Mouse (Mus musculus): ENCODE measurements around the gene AU040320.

Gene AU040320

GRCm38 (mm10) chr4:126750046-126750683, 3.2 kb upstream of the AU040320 start:
- peak; percentile 59 for DNase-seq (ENCODE audit: low spot score)

- no peak for DNase-seq (ENCODE audit: low spot score)
Measured at GRCm38 (mm10) chr4:126750863-126751555, 2.3 kb upstream of the AU040320 start.

DNA sequence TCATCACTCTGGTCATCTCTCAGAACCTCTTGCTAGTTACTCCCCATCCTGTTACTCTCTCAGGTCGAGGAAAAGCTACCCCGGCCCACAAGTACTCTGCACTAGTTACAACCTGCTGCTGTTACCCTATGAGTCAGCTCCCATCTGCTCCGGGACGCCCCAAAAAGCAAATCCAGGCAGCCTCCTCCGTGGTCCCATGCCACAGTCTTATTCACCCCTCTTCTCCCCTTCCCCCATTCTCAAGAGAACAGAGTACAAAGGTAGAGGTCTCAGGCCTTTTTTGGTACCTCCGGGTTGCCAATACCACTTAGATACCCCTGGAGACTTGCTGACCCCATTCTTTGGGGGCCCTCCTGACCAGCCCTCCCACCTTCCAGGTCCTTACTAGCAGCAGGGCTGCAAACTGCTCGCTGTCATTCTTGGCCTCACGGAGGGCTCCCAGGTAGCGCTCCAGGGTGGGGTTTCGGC, 1.8 kb upstream of the AU040320 start:
- no peak for DNase-seq (ENCODE audit: low spot score)

DNA sequence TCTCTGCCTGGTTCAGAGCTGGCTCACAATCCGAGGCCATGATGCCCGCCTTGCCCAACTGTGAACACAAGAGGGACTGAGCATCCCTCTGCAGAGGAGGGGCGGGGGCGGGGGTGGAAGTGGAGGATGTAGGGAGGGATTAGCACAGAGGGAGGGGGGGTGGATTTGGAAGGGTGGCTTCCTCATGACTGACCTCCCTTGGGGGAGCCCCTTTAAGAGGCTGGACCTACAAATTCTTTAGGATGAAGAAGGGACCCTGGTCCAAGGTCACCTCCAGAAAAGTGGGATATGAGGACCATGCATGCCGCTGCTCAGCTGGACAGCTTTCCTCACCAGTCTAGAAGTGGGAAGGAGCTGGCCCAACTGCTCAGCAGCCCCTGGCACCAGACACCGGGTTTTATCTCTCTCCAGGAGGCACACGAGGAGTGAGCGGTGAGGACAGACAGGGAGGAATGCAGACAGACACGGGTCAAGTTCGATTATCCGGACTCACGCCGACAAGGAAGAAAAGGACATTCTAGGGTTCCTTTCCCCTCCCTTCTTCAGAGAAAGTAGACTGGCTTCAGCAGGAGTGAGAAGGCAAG, 1.2 kb upstream of the AU040320 start:
- DNase-seq (ENCODE audit: low spot score): no peak

- DNase-seq (ENCODE audit: low spot score): no peak
Measured at GRCm38 (mm10) chr4:126752608-126753141, 669 bp upstream of the AU040320 start.

DNA sequence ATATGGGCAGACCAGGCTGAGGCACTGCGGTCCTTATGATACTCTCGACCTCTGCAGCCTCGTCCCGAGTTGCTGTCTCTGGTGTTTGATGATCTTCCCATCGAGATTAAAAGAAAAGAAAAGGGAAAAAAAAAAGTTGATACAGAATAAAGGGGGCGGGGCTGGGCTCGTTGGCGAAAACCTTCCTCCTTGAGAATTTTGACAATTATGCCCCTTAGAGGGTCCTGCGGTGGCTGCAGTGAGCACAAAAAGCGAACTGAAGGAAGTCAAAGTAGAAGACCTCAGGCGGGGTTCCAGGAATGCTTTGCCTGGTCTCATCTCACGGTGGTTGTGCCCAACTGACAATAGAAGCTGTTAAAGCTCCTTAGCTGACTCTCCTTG, 877 bp downstream of the AU040320 start:
- no peak for DNase-seq (ENCODE audit: low spot score)

GRCm38 (mm10) chr4:126754736-126755374, 1.5 kb downstream of the AU040320 start:
- no peak for DNase-seq (ENCODE audit: low spot score)

DNA sequence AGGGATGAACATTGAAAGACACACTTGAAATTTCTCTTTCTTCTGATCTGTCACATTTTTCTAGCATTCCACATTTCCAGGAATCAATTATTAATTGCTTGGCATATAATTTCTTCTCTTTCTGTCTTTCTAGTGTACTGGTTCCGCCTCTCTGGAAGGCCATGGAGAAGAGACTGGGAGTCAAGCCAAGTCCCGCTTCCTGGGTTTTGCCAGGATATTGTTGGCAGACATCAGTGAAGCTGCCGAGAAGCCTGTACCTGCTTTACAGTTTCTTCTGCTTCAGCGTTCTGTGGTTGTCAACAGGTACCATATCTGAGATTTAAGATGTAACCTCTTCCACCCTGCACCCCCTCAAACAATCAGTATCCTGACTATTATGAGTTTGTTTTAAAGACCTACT, 3.4 kb downstream of the AU040320 start:
- DNase-seq (ENCODE audit: low spot score): no peak

- no peak for DNase-seq (ENCODE audit: low spot score)
Measured at GRCm38 (mm10) chr4:126758299-126758698, 5.0 kb downstream of the AU040320 start.

DNA sequence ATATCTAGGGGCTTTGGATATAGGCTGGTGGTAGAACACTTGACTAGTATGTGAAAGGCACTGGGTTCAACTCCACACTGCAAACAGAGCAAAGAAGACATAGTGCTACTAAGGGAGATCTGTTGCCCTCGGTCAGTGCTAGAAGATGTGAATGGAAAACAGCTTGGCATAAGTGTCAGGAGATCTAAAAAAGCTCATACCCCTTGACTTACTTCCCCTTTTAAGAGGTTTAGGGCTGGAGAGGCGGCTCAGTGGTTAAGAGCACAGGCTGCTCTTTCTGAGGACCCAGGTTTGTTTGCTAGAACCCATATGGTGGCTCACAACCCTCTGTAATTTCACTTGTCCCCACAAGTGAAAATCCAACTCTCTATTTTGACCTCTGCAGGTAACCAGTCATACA, 6.1 kb downstream of the AU040320 start:
- no peak for DNase-seq (ENCODE audit: low spot score)

DNA sequence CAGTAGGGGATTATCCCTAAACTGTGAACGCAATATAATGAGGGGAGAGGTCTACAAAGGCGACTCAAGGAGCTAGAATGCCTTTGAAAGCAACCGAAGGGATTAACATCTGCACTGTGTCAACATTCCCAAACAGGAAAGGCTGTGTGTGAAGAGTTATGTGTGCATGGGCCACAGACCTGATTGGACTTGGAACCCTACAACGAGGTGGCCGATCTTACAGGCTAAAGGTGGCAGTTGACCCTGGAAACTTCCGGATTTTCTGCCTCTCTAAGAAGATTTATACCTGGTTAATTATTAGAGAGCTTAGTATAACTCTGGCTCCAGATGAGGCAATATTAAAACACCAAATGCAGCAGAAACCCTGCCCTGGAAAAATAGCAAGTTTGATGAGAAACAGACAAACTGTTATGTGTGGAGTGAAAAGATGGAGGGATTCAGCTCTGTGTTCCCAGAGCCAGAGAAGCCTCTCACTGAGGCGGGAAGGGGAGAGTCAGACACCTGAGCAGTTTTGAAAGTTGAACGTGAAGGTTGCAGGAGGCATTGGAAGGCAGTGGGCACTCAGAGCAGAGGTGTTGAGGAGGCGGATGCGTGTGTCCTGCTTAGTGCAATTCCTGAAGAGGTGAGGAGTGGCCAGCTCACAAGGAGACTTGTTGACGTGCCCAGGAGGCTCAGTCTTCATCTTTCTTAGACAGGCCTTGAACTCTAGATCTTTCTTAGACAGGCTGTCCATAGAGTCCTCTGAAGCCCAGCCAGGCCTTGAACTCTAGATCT, 9.4 kb downstream of the AU040320 start:
- DNase-seq (ENCODE audit: low spot score): no peak

GRCm38 (mm10) chr4:126763483-126763882, 10.1 kb downstream of the AU040320 start:
- no peak for DNase-seq (ENCODE audit: low spot score)

- DNase-seq (ENCODE audit: low spot score): no peak
Measured at GRCm38 (mm10) chr4:126769800-126770563, 16.6 kb downstream of the AU040320 start.

GRCm38 (mm10) chr4:126770831-126771230, 17.5 kb downstream of the AU040320 start:
- DNase-seq (ENCODE audit: low spot score): no peak

DNA sequence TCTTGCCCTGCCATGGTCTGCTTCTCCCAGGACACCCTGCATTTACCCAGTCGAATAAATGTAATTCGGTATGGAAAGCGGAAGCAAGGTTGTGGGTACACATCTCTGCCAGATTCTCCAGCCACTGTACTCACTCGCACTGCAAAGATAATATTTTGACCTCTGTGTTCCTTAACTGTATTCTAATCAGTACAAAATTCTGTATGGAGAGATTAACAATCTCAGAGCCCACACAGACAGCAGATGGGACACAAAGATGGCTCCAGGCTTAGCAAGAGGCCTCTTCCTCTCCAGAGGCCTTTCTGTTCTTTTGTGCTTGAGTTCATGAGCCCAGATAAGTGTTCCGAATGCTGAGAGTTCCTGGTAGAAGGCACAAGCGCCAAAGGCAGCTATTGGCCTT, 20.5 kb downstream of the AU040320 start:
- DNase-seq (ENCODE audit: low spot score): no peak

DNA sequence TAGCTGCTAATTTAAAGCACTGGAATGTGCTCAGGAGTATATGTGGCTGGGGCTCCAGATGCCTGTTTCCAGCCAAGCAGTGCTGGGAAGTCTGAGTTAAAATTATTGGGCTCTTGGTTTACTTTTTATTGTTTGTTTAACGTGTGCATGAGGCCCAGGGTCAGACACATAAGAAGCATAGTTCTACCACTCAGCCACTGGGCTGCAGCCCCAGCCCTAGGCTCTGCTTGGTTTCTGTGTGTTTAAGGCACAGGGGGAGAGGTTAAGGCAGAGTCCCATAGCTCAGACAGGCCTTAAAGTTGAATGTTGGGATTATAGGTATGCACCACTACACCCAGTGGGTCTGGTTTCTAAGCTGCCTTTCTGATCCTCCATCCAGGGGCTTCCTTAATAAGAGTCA, 21.8 kb downstream of the AU040320 start:
- no peak for DNase-seq (ENCODE audit: low spot score)

DNA sequence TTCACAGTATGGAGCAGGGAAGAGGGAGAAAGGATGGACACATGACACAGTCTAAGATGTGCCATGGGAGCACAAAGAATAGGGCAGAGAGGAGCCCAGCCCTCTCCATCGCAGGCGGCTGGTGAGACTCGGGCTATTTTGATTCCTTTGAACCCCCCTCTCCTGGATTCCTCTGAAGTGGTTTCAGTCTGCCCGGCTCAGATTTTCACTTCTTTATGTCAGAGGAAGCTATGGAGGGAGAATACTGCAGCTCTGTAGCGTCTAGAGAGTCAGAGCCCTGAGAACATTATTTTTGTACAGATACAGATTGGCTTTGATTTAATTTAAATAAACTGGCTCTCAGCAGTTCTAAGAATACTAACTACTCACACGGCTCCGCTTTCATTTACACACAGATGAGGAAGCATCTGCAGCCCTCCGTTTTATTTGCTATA, 25.8 kb downstream of the AU040320 start:
- no peak for DNase-seq (ENCODE audit: low spot score)

DNA sequence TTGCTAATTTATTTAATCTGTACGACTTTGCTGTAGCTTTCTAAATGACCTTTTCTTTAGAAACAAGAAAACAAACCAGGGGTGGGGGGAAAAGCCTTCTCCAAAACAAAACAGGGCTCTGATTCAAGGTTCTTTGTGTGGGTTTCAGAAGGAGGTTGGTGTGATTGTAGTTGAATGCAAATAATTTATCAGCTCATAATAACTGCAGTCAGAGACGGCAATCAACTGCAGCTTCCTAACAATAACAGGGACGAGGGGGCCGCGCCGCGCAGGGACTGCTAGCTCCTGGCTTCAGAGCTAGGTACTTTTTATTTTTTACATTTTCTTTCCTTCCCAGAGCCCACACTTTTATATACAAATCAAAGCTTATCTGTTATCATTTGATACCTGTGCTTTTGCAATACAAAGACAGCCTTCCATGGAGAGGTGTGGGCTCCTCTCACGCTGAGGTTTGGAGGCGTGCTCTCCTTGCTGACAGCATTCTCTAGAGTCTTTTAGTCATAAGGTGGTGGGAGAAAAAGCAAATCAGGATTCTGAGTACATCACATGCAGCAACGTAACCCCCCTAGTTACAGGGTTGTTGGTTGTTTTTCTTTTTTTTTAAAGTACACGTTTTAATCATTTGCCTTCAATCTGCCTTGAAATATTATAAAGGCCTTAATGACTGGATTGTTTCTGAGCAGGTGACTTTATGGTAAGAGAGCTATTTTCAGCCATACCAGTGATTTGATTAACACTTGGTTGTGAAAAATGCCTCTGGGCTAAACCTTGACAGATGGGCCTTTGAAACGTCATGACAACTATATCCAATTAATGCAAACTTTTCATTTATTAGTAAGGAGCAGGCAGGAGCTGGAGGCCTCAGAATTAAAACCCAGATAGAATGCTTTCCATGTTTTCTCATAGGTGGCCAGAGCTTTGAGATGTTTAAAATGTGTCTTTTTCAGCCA, 26.8 kb downstream of the AU040320 start:
- no peak for DNase-seq (ENCODE audit: low spot score)

GRCm38 (mm10) chr4:126781871-126782270, 28.5 kb downstream of the AU040320 start:
- DNase-seq (ENCODE audit: low spot score): no peak

GRCm38 (mm10) chr4:126782512-126782911, 29.2 kb downstream of the AU040320 start:
- no peak for DNase-seq (ENCODE audit: low spot score)
